Comparison of ENCODE assay signal across 8 mouse cellular contexts in the genomic region with DNA sequence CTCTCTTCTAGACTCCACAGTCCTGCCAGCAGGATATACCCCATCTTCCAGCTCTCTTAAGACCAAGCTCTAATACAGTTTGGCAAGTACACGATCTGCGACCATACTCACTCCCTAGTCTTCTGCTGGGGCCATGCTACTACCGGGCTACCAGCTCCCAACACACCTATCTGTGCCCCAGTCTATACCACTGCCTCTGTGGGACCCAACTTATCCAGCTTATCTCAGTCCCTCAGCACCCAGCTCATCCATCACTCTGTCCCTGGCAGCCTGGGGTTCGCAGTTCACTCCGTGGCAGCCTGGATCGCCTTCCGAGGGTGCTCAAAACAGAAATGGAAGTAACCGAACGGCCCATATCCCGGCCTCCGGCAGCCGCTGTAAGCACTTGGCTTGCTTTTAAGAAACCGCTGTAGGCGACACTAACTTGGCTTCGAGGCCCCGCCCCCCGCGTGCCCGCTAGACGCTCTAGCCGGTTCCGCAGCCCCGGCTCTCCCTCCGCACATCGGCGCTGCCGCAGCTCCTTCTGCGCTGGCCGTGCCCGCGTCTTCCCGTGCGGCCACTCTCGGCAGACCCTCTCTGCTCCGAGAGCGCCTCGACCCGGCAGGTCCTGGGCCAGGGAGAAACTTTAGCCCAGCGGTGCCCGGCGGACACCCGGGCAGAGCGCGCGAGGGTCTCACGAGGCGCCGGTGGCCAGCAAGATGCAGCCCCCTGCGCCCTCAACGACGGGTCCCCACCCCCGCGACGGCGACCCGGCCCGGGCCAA. TPM values are rescaled to one million over a fixed set of nuclear protein-coding genes. Genes with fewer than 3 reads are reported as not detected.
DNase-seq lines count a peak whose midpoint lies in the region; ATAC-seq and TF ChIP-seq lines count a peak whose summit lies in the region.

No protein-coding gene starts in this region.

- DNase-seq in adrenal gland, adult (ENCODE audit: inconsistent age in 2 of 2, low spot score in 1 of 2): peak; percentile 82 to 92
- peak; percentile 92 for DNase-seq in lung, postnatal 0 days (ENCODE audit: low spot score)
- peak; percentile 62 for DNase-seq in retina, embryonic 14.5 days (ENCODE audit: low spot score)
- peak; percentile 76 for DNase-seq in urinary bladder, postnatal 14 days (ENCODE audit: low spot score)

- peak overlapping the region; percentile 89 for H3K9ac ChIP-seq in embryonic facial prominence, embryonic 13.5 days
- peak overlapping the region; percentile 88 for H3K9ac ChIP-seq in heart, embryonic 11.5 days (ENCODE audit: low read depth, low read length)
- H3K9ac ChIP-seq in kidney, embryonic 15.5 days: peak overlapping the region; percentile 70
- peak overlapping the region; percentile 92 for H3K9ac ChIP-seq in lung, postnatal 0 days (replicated peaks; ENCODE audit: low read depth)

- peaks cover 16% of the 10 kb centered on the region for H3K4me1 ChIP-seq in embryonic facial prominence, embryonic 13.5 days
- H3K4me1 ChIP-seq in heart, embryonic 11.5 days (ENCODE audit: control insufficient read depth, insufficient read depth, low read length): peaks cover 31% of the 10 kb centered on the region
- H3K4me1 ChIP-seq in kidney, embryonic 15.5 days: peaks cover 22% of the 10 kb centered on the region
- peaks cover 6% of the 10 kb centered on the region; the same call in 1 of the 2 replicates for H3K4me1 ChIP-seq in lung, postnatal 0 days (ENCODE audit: insufficient read depth, low read depth, low read length)

- H3K36me3 ChIP-seq in embryonic facial prominence, embryonic 13.5 days: peaks cover 35% of the 10 kb centered on the region
- H3K36me3 ChIP-seq in heart, embryonic 11.5 days (ENCODE audit: control insufficient read depth, insufficient read depth, low read length): peaks cover 17% of the 10 kb centered on the region
- H3K36me3 ChIP-seq in kidney, embryonic 15.5 days: peaks cover 40% of the 10 kb centered on the region
- no peaks in the 10 kb centered on the region for H3K36me3 ChIP-seq in lung, postnatal 0 days (ENCODE audit: insufficient read depth, low read length)

- peak overlapping the region; percentile 87 for H3K27ac ChIP-seq in embryonic facial prominence, embryonic 13.5 days
- H3K27ac ChIP-seq in heart, embryonic 11.5 days (ENCODE audit: low read depth, low read length): peak overlapping the region; percentile 89
- H3K27ac ChIP-seq in kidney, embryonic 15.5 days: peak overlapping the region; percentile 88
- peak overlapping the region; percentile 97 for H3K27ac ChIP-seq in lung, postnatal 0 days (ENCODE audit: low read length)

- ATAC-seq in CD4-positive, CD25-positive, alpha-beta regulatory T cell, adult 4 months: peak; percentile 58
- no peak for ATAC-seq in embryonic facial prominence, embryonic 13.5 days (ENCODE audit: insufficient number of reproducible peaks, insufficient read depth, low FRiP score, low TSS enrichment, low read depth)
- ATAC-seq in heart, embryonic 11.5 days (replicated peaks; ENCODE audit: insufficient number of reproducible peaks, low FRiP score, low TSS enrichment): peak; percentile 5; the same call in 1 of the 2 replicates
- no peak; the same call in 1 of the 2 replicates for ATAC-seq in kidney, embryonic 15.5 days (replicated peaks; ENCODE audit: low FRiP score)
- peak; percentile 21 for ATAC-seq in lung, postnatal 0 days

- no peak; the same call in 1 of the 2 replicates for TF ChIP-seq CTCF in lung, postnatal 0 days (IDR thresholded peaks at IDR 0.05)

- no peaks in the 10 kb centered on the region for H3K9me3 ChIP-seq in embryonic facial prominence, embryonic 13.5 days
- H3K9me3 ChIP-seq in heart, embryonic 11.5 days (replicated peaks; ENCODE audit: control insufficient read depth, low read length): no peaks in the 10 kb centered on the region
- H3K9me3 ChIP-seq in kidney, embryonic 15.5 days (replicated peaks): no peaks in the 10 kb centered on the region
- H3K9me3 ChIP-seq in lung, postnatal 0 days (ENCODE audit: low read length): no peaks in the 10 kb centered on the region

- H3K4me2 ChIP-seq in embryonic facial prominence, embryonic 13.5 days: peak overlapping the region; percentile 77
- peak overlapping the region; percentile 98 for H3K4me2 ChIP-seq in heart, embryonic 11.5 days
- H3K4me2 ChIP-seq in kidney, embryonic 15.5 days: peak overlapping the region; percentile 82
- H3K4me2 ChIP-seq in lung, postnatal 0 days (replicated peaks; ENCODE audit: low read depth, low read length): peak overlapping the region; percentile 91

- no peak for TF ChIP-seq EP300 in lung, postnatal 0 days (IDR thresholded peaks at IDR 0.05)

- H3K4me3 ChIP-seq in embryonic facial prominence, embryonic 13.5 days: peak overlapping the region; percentile 97
- peak overlapping the region; percentile 99 for H3K4me3 ChIP-seq in heart, embryonic 11.5 days (ENCODE audit: low read depth, low read length)
- peak overlapping the region; percentile 65 for H3K4me3 ChIP-seq in kidney, embryonic 15.5 days (replicated peaks)
- peak overlapping the region; percentile 84 for H3K4me3 ChIP-seq in lung, postnatal 0 days (ENCODE audit: low read depth, low read length)

- under 1% methylated on average over 57 of the region's 57 CpGs for WGBS in embryonic facial prominence, embryonic 13.5 days
- WGBS in heart, embryonic 11.5 days (ENCODE audit: insufficient replicate concordance): 1% methylated on average over 57 of the region's 57 CpGs
- under 1% methylated on average over 57 of the region's 57 CpGs for WGBS in kidney, embryonic 15.5 days
- under 1% methylated on average over 53 of the region's 57 CpGs for WGBS in lung, postnatal 0 days

- no peaks in the 10 kb centered on the region for H3K27me3 ChIP-seq in embryonic facial prominence, embryonic 13.5 days
- H3K27me3 ChIP-seq in heart, embryonic 11.5 days (ENCODE audit: control insufficient read depth, insufficient read depth, low read length): no peaks in the 10 kb centered on the region
- H3K27me3 ChIP-seq in kidney, embryonic 15.5 days: no peaks in the 10 kb centered on the region
- no peaks in the 10 kb centered on the region for H3K27me3 ChIP-seq in lung, postnatal 0 days (replicated peaks; ENCODE audit: insufficient read depth, low read length)

RNA-seq across cellular contexts. Expression of a gene that starts 0.9 kb away (rescaled TPM):
- polyA plus RNA-seq in CD4-positive, CD25-positive, alpha-beta regulatory T cell, adult 4 months (2017; shearing (Covaris generic)): 100 to 1,000 TPM in 1 of 2 experiments, 10 to 100 TPM in 1; 83.6 to 119 TPM
- polyA plus RNA-seq in embryonic facial prominence, embryonic 13.5 days (2015; fragmentation: Nextera tagmentation; extraction: Ambion mirVana): 129 and 130 TPM in 2 replicates
- polyA plus RNA-seq in heart, embryonic 11.5 days (2014; fragmentation: Nextera tagmentation; extraction: Ambion mirVana): 167 and 177 TPM in 2 replicates
- polyA plus RNA-seq in kidney, embryonic 15.5 days (2015; fragmentation: Nextera tagmentation; extraction: Ambion mirVana): 112 and 115 TPM in 2 replicates
- 169 and 188 TPM in 2 replicates for polyA plus RNA-seq in lung, postnatal 0 days (2015; fragmentation: Nextera tagmentation; extraction: Ambion mirVana)

RNA-seq across cellular contexts. Expression of a gene that starts 17.7 kb away (rescaled TPM):
- polyA plus RNA-seq in CD4-positive, CD25-positive, alpha-beta regulatory T cell, adult 4 months (2017; shearing (Covaris generic)): 1 to 10 TPM in 1 of 2 experiments, under 1 TPM in 1; 0.19 to 1.9 TPM
- 15.4 and 16.2 TPM in 2 replicates for polyA plus RNA-seq in embryonic facial prominence, embryonic 13.5 days (2015; fragmentation: Nextera tagmentation; extraction: Ambion mirVana)
- polyA plus RNA-seq in heart, embryonic 11.5 days (2014; fragmentation: Nextera tagmentation; extraction: Ambion mirVana): 22.4 and 25.3 TPM in 2 replicates
- polyA plus RNA-seq in kidney, embryonic 15.5 days (2015; fragmentation: Nextera tagmentation; extraction: Ambion mirVana): 10.2 and 11.6 TPM in 2 replicates
- polyA plus RNA-seq in lung, postnatal 0 days (2015; fragmentation: Nextera tagmentation; extraction: Ambion mirVana): 13.6 and 17.7 TPM in 2 replicates

RNA-seq across cellular contexts. Expression of a gene that starts 23.5 kb away (rescaled TPM):
- 1 to 10 TPM in 1 of 2 experiments, under 1 TPM in 1; 0.26 to 1.2 TPM for polyA plus RNA-seq in CD4-positive, CD25-positive, alpha-beta regulatory T cell, adult 4 months (2017; shearing (Covaris generic))
- 10.6 and 11.7 TPM in 2 replicates for polyA plus RNA-seq in embryonic facial prominence, embryonic 13.5 days (2015; fragmentation: Nextera tagmentation; extraction: Ambion mirVana)
- 5.6 and 6.6 TPM in 2 replicates for polyA plus RNA-seq in heart, embryonic 11.5 days (2014; fragmentation: Nextera tagmentation; extraction: Ambion mirVana)
- polyA plus RNA-seq in kidney, embryonic 15.5 days (2015; fragmentation: Nextera tagmentation; extraction: Ambion mirVana): 16.7 and 17.8 TPM in 2 replicates
- 0.84 and 1.6 TPM in 2 replicates for polyA plus RNA-seq in lung, postnatal 0 days (2015; fragmentation: Nextera tagmentation; extraction: Ambion mirVana)

RNA-seq across cellular contexts. Expression of a gene that starts 37.8 kb away (rescaled TPM):
- 10 to 100 TPM; 21.3 to 56.0 TPM for polyA plus RNA-seq in CD4-positive, CD25-positive, alpha-beta regulatory T cell, adult 4 months (2017; shearing (Covaris generic))
- polyA plus RNA-seq in embryonic facial prominence, embryonic 13.5 days (2015; fragmentation: Nextera tagmentation; extraction: Ambion mirVana): 3.8 and 4.0 TPM in 2 replicates
- 4.2 and 4.8 TPM in 2 replicates for polyA plus RNA-seq in heart, embryonic 11.5 days (2014; fragmentation: Nextera tagmentation; extraction: Ambion mirVana)
- 3.2 and 3.5 TPM in 2 replicates for polyA plus RNA-seq in kidney, embryonic 15.5 days (2015; fragmentation: Nextera tagmentation; extraction: Ambion mirVana)
- polyA plus RNA-seq in lung, postnatal 0 days (2015; fragmentation: Nextera tagmentation; extraction: Ambion mirVana): 27.5 and 33.0 TPM in 2 replicates

Comparison
In these comparisons a context has a peak if more than half of its experiments do, and no peak if none do; other contexts are left out.
1. ATAC-seq: peak in CD4-positive, CD25-positive, alpha-beta regulatory T cell, adult 4 months (single experiment), heart, embryonic 11.5 days (single experiment) and lung, postnatal 0 days (single experiment); none in embryonic facial prominence, embryonic 13.5 days (single experiment) and kidney, embryonic 15.5 days (single experiment).
2. Peak in every context shown above with its lines, with median percentiles within 50 percentile points of each other: DNase-seq, H3K27ac ChIP-seq, H3K4me2 ChIP-seq, H3K4me3 ChIP-seq and H3K9ac ChIP-seq.